Mouse (Mus musculus): Measurements from ENCODE around the gene Tmem51.

DNA sequence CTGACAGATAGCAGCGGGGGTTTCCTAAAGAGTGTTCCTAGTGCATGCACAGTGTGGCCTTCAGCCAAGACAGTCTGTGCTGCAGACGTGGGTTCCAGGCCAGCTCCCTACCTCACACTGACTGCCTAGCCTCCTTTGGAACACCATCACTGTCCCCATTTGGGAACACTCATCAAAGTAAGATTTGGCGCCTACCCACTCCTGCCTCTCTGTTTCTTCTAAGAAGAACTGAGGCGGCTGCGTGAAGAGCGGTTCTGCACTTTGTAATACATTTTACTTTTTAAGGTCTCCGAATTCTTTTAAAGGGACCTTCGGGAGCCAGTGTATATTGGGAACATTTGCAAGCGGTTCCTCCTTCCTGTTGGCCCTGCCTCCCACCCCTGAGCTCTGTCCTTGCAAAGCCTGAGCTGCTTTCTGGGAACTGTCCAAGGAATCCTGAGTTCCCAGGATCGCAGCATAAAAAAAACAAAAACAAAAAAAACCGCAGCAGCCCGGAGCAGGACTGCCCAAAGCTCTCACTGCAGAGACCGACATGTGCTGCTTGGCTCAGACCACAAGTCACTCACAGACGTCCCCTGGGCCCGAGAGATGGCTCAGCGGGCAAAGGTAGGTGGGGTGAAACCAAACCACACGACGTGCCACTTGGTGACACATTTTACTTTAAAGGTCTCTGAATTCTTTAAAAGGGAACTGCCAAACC lies 6.4 kb downstream of the Tmem51 start:
- TF ChIP-seq CTCF (IDR thresholded peaks at IDR 0.05; ENCODE audit: borderline replicate concordance, control insufficient read depth, extremely low read depth, insufficient read depth, low read length, poor library complexity) (no peak), POLR2A (IDR thresholded peaks at IDR 0.05; ENCODE audit: control insufficient read depth, extremely low read depth, insufficient read depth, low read length, poor library complexity) (no peak)

Data from thymus, adult 2 months (tissue).